Mouse (Mus musculus) right cerebral cortex, postnatal 10 days (tissue): Measurements from ENCODE around the gene Calml3.
"Not testable (repeated sequence)": the region's sequence is repeated elsewhere in the genome, so short reads cannot be mapped to it uniquely, and the experiment has no call there.

ENCODE experiments used
- DNase-seq, 2 experiments: peaks; one replicate each; pipeline ENCODE4 v3.0.0; 2021; ENCODE audit warnings: low spot score in 2 of 2

Gene Calml3

GRCm38 (mm10) chr13:3804186-3804585 lies at the start of gene Calml3:
Calml3 (minus strand) TSS chr13:3804316.
- DNase-seq, result no peak

- no peak for DNase-seq
Observed at GRCm38 (mm10) chr13:3850330-3850729, 46.2 kb upstream of the Calml3 start.

GRCm38 (mm10) chr13:3840662-3841061 lies 36.5 kb upstream of the Calml3 start:
- not testable (repeated sequence) for DNase-seq

GRCm38 (mm10) chr13:3837312-3837807 lies 33.2 kb upstream of the Calml3 start, which contains the start of gene Calm4:
Calm4 (plus strand) TSS chr13:3837757.
- not testable (repeated sequence) for DNase-seq

GRCm38 (mm10) chr13:3833644-3834043 lies 29.5 kb upstream of the Calml3 start:
- not testable (repeated sequence) for DNase-seq

GRCm38 (mm10) chr13:3832450-3832849 lies 28.3 kb upstream of the Calml3 start:
- no peak for DNase-seq

- no peak for DNase-seq
Observed at GRCm38 (mm10) chr13:3831994-3832393, 27.9 kb upstream of the Calml3 start.

- DNase-seq, result no peak
Observed at GRCm38 (mm10) chr13:3831546-3831945, 27.4 kb upstream of the Calml3 start.

GRCm38 (mm10) chr13:3825726-3826125 lies 21.6 kb upstream of the Calml3 start:
- no peak for DNase-seq

GRCm38 (mm10) chr13:3822105-3822504 lies 18.0 kb upstream of the Calml3 start:
- no peak for DNase-seq

- DNase-seq, result no peak
Observed at GRCm38 (mm10) chr13:3818740-3819076, 14.6 kb upstream of the Calml3 start.

- DNase-seq, result no peak
Observed at GRCm38 (mm10) chr13:3818012-3818739, 14.1 kb upstream of the Calml3 start.

GRCm38 (mm10) chr13:3807131-3807827 lies 3.2 kb upstream of the Calml3 start:
- no peak for DNase-seq

GRCm38 (mm10) chr13:3805638-3806037 lies 1.5 kb upstream of the Calml3 start:
- DNase-seq, result no peak

GRCm38 (mm10) chr13:3805132-3805531 lies 1.0 kb upstream of the Calml3 start:
- DNase-seq, result no peak

- no peak for DNase-seq
Observed at GRCm38 (mm10) chr13:3799386-3799785, 4.7 kb downstream of the Calml3 start.

GRCm38 (mm10) chr13:3798751-3799150 lies 5.4 kb downstream of the Calml3 start:
- DNase-seq, result no peak

GRCm38 (mm10) chr13:3796649-3797048 lies 7.5 kb downstream of the Calml3 start:
- no peak for DNase-seq

- DNase-seq, result no peak
Observed at GRCm38 (mm10) chr13:3789531-3789930, 14.6 kb downstream of the Calml3 start.

GRCm38 (mm10) chr13:3788588-3788987 lies 15.5 kb downstream of the Calml3 start:
- DNase-seq, result no peak

- DNase-seq, result no peak
Observed at GRCm38 (mm10) chr13:3787644-3788043, 16.5 kb downstream of the Calml3 start.

- no peak for DNase-seq
Observed at GRCm38 (mm10) chr13:3787102-3787501, 17.0 kb downstream of the Calml3 start.

- DNase-seq, result no peak
Observed at GRCm38 (mm10) chr13:3783621-3784020, 20.5 kb downstream of the Calml3 start.
